ENCODE assay signal across 18 mouse cellular contexts in the genomic region with DNA sequence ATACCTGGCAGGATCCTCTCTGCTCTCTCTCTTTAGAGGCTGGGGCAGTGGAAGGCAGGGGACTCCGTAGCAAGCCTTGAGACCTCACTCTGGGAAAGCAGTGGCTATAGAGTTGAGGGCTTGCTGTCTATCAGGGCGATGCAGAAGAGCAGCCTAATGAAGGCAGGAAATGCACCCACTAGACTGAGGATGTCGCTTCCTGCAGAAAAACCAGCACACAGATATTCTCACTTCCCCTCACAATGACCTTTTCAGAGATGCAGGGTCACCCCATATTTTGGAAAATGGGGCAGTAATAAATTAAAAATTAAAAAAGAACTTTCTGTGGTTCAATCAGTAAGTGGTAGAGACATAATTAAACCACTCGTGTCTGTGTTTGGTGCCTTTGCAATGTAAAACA. TPM values are rescaled to one million over a fixed set of nuclear protein-coding genes. Genes with fewer than 3 reads are reported as not detected.
DNase-seq lines count a peak whose midpoint lies in the region; ATAC-seq and TF ChIP-seq lines count a peak whose summit lies in the region.
"Had no signal": no experiment of that assay in that cellular context is flagged by ENCODE, and none has a peak within 500 bp of the region (broad histone marks: within the 10 kb centered on the region; RNA-seq: fewer than 3 reads in every experiment).

No protein-coding gene starts in this region.

- TF ChIP-seq POLR2A in thymus, adult 2 months (IDR thresholded peaks at IDR 0.05; ENCODE audit: control insufficient read depth, extremely low read depth, insufficient read depth, low read length, poor library complexity): no peak

- WGBS in hindbrain, embryonic 10.5 days: 74% methylated on average over 4 of the region's 4 CpGs
- WGBS in hindbrain, embryonic 11.5 days: 72% methylated on average over 4 of the region's 4 CpGs
- WGBS in liver, postnatal 0 days (ENCODE audit: insufficient replicate concordance): 21% methylated on average over 4 of the region's 4 CpGs
- WGBS in thymus, adult 2 months: 17% methylated on average over 4 of the region's 4 CpGs

- H3K4me2 ChIP-seq in hindbrain, embryonic 11.5 days (replicated peaks; ENCODE audit: low read depth, low read length): no peak overlapping the region
- H3K4me2 ChIP-seq in liver, postnatal 0 days (ENCODE audit: low read depth, low read length): peak overlapping the region; percentile 86
- H3K4me2 ChIP-seq: forebrain, embryonic 12.5 days; heart, embryonic 15.5 days; lung, embryonic 15.5 days had no signal

- H3K36me3 ChIP-seq in hindbrain, embryonic 10.5 days: peaks cover 4% of the 10 kb centered on the region; the same call in 1 of the 2 replicates
- no peaks in the 10 kb centered on the region for H3K36me3 ChIP-seq in hindbrain, embryonic 11.5 days (ENCODE audit: control insufficient read depth, insufficient read depth, low read length)
- no peaks in the 10 kb centered on the region for H3K36me3 ChIP-seq in liver, postnatal 0 days (replicated peaks; ENCODE audit: insufficient read depth, low read length)
- no peaks in the 10 kb centered on the region for H3K36me3 ChIP-seq in thymus, adult 2 months (ENCODE audit: control insufficient read depth, insufficient read depth, low read length)
- H3K36me3 ChIP-seq: forebrain, embryonic 12.5 days; heart, embryonic 15.5 days; kidney, embryonic 15.5 days; lung, embryonic 15.5 days had no signal

- no peak overlapping the region for H3K4me3 ChIP-seq in hindbrain, embryonic 10.5 days
- no peak overlapping the region for H3K4me3 ChIP-seq in hindbrain, embryonic 11.5 days (ENCODE audit: low read depth, low read length)
- H3K4me3 ChIP-seq in liver, postnatal 0 days (ENCODE audit: low read depth, low read length): no peak overlapping the region
- no peak overlapping the region for H3K4me3 ChIP-seq in thymus, adult 2 months (ENCODE audit: control insufficient read depth, insufficient read depth, low read length)
- H3K4me3 ChIP-seq: forebrain, embryonic 12.5 days; heart, embryonic 15.5 days; kidney, embryonic 15.5 days; layer of hippocampus, adult 2 months; left cerebral cortex, adult 2 months; lung, embryonic 15.5 days had no signal

- H3K27ac ChIP-seq in hindbrain, embryonic 10.5 days: peak overlapping the region; percentile 35; the same call in 1 of the 2 replicates
- H3K27ac ChIP-seq in hindbrain, embryonic 11.5 days (ENCODE audit: low read depth, low read length): no peak overlapping the region
- H3K27ac ChIP-seq in liver, postnatal 0 days (ENCODE audit: low read depth): 0 out of 2 replicates have a peak overlapping the region, but pooled peaks have one; percentile 3
- no peak overlapping the region for H3K27ac ChIP-seq in thymus, adult 2 months (ENCODE audit: control insufficient read depth, insufficient read depth, low read length)
- H3K27ac ChIP-seq: forebrain, embryonic 12.5 days; heart, embryonic 15.5 days; hindbrain, postnatal 0 days; layer of hippocampus, adult 2 months; left cerebral cortex, adult 2 months had no signal

- H3K4me1 ChIP-seq in hindbrain, embryonic 10.5 days (replicated peaks): peaks cover 58% of the 10 kb centered on the region
- H3K4me1 ChIP-seq in hindbrain, embryonic 11.5 days (replicated peaks; ENCODE audit: control insufficient read depth, insufficient read depth, low read length): no peaks in the 10 kb centered on the region; the same call in 1 of the 2 replicates
- peaks cover 40% of the 10 kb centered on the region for H3K4me1 ChIP-seq in liver, postnatal 0 days (ENCODE audit: insufficient read depth)
- H3K4me1 ChIP-seq in thymus, adult 2 months (replicated peaks; ENCODE audit: control insufficient read depth, insufficient read depth, low read length): peaks cover 44% of the 10 kb centered on the region

- peaks cover 3% of the 10 kb centered on the region for H3K27me3 ChIP-seq in hindbrain, embryonic 10.5 days (ENCODE audit: insufficient read depth, poor library complexity, severe bottlenecking)
- H3K27me3 ChIP-seq in hindbrain, embryonic 11.5 days (ENCODE audit: control insufficient read depth, insufficient read depth, low read length): no peaks in the 10 kb centered on the region
- H3K27me3 ChIP-seq in liver, postnatal 0 days (ENCODE audit: insufficient read depth, low read length): peaks cover 10% of the 10 kb centered on the region
- H3K27me3 ChIP-seq in thymus, adult 2 months (ENCODE audit: control insufficient read depth, insufficient read depth, low read length): no peaks in the 10 kb centered on the region; the same call in 1 of the 2 replicates
- H3K27me3 ChIP-seq: kidney, embryonic 15.5 days; lung, embryonic 15.5 days; Patski had no signal

- ATAC-seq in hindbrain, embryonic 11.5 days (ENCODE audit: low FRiP score): no peak
- peak; percentile 17 for ATAC-seq in activated CD4-positive, CD25-positive, alpha-beta regulatory T cell, adult 4 months
- no peak for ATAC-seq in liver, postnatal 0 days
- ATAC-seq: hindbrain, postnatal 0 days; Patski had no signal

- no peak for TF ChIP-seq EP300 in liver, postnatal 0 days (IDR thresholded peaks at IDR 0.05; ENCODE audit: low read depth)

- no peak for DNase-seq in hindbrain, embryonic 10.5 days (ENCODE audit: low spot score)
- DNase-seq in hindbrain, embryonic 11.5 days (ENCODE audit: low spot score): no peak
- peak; percentile 33 for DNase-seq in induced T-regulatory cell, adult 2 months (ENCODE audit: low read depth)
- no peak for DNase-seq in liver, postnatal 0 days
- no peak for DNase-seq in thymus, adult 2 months
- no peak for DNase-seq in thymus, postnatal 0 days (ENCODE audit: low spot score)
- DNase-seq: cerebellum, adult 8-10 months; right cerebral cortex, adult 18-20 months; thymus, adult 18-20 months had no signal

- no peak overlapping the region for H3K9ac ChIP-seq in hindbrain, embryonic 11.5 days (ENCODE audit: low read depth, low read length)
- H3K9ac ChIP-seq in liver, postnatal 0 days (replicated peaks): no peak overlapping the region
- H3K9ac ChIP-seq: forebrain, embryonic 12.5 days; heart, embryonic 15.5 days; kidney, embryonic 15.5 days; lung, embryonic 15.5 days had no signal

- H3K9me3 ChIP-seq in hindbrain, embryonic 10.5 days: 0 out of 2 replicates have a peak, but pooled peaks cover 3% of the 10 kb centered on the region
- H3K9me3 ChIP-seq in hindbrain, embryonic 11.5 days (ENCODE audit: control insufficient read depth, low read length): no peaks in the 10 kb centered on the region
- no peaks in the 10 kb centered on the region for H3K9me3 ChIP-seq in liver, postnatal 0 days (ENCODE audit: low read length)
- H3K9me3 ChIP-seq: forebrain, embryonic 12.5 days; heart, embryonic 15.5 days; kidney, embryonic 15.5 days; lung, embryonic 15.5 days had no signal

- no peak for TF ChIP-seq CTCF in liver, postnatal 0 days (IDR thresholded peaks at IDR 0.05; ENCODE audit: low read depth)
- no peak for TF ChIP-seq CTCF in thymus, adult 2 months (IDR thresholded peaks at IDR 0.05; ENCODE audit: borderline replicate concordance, control insufficient read depth, extremely low read depth, insufficient read depth, low read length, poor library complexity)

RNA-seq across cellular contexts. Expression of gene St6galnac3, which starts 4.1 kb away (rescaled TPM):
- 32.4 and 37.8 TPM in 2 replicates for polyA plus RNA-seq in hindbrain, embryonic 10.5 days (2016; fragmentation: Nextera tagmentation; extraction: Ambion mirVana)
- polyA plus RNA-seq in hindbrain, embryonic 11.5 days (2014; fragmentation: Nextera tagmentation; extraction: Ambion mirVana): 34.8 and 38.9 TPM in 2 replicates
- polyA plus RNA-seq in activated CD4-positive, CD25-positive, alpha-beta regulatory T cell, adult 4 months (2017; shearing (Covaris generic)): 10 to 100 TPM; 29.1 to 52.4 TPM
- polyA plus RNA-seq in liver, postnatal 0 days (2015; fragmentation: Nextera tagmentation; extraction: Ambion mirVana): 4.5 and 5.0 TPM in 2 replicates
- polyA plus RNA-seq in thymus, adult 2 months (2012; rRNA removed): 1.3 and 1.6 TPM in 2 replicates
- polyA plus RNA-seq in thymus, postnatal 0 days (2015; fragmentation: Nextera tagmentation; extraction: Ambion mirVana): 4.0 and 5.5 TPM in 2 replicates

Comparison
In these comparisons a context has a peak if more than half of its experiments do, and no peak if none do; other contexts are left out.
1. H3K27ac ChIP-seq: peak in hindbrain, embryonic 10.5 days (single experiment) and liver, postnatal 0 days (single experiment); none in hindbrain, embryonic 11.5 days (single experiment) and thymus, adult 2 months (single experiment).